In genomic region chr16:23503351-23503750, GRCm38 (mm10) we compare ENCODE assay signal across 14 mouse cellular contexts. TPM values are rescaled to one million over a fixed set of nuclear protein-coding genes. Genes with fewer than 3 reads are reported as not detected.
"Had no signal": no experiment of that assay in that cellular context is flagged by ENCODE, and none has a peak within 500 bp of the region (broad histone marks: within the 10 kb centered on the region; RNA-seq: fewer than 3 reads in every experiment).

No protein-coding gene starts in this region.

- H3K9me3 ChIP-seq: limb, embryonic 10.5 days; stomach, embryonic 15.5 days had no signal

- H3K27ac ChIP-seq: left cerebral cortex, adult 2 months; limb, embryonic 10.5 days; liver, embryonic 14.5 days; stomach, embryonic 15.5 days had no signal

- H3K9ac ChIP-seq: liver, embryonic 14.5 days; stomach, embryonic 15.5 days had no signal

- H3K4me3 ChIP-seq: left cerebral cortex, adult 2 months; limb, embryonic 10.5 days; stomach, embryonic 15.5 days had no signal

- H3K36me3 ChIP-seq: limb, embryonic 10.5 days; stomach, embryonic 15.5 days had no signal

- H3K4me2 ChIP-seq: stomach, embryonic 15.5 days had no signal

- DNase-seq: kidney, adult 8-10 months; kidney, postnatal 25 days; lung, adult 2 months; lung, postnatal 36 days; right cerebral cortex, postnatal 14 days; thymus, adult 2 months; thymus, postnatal 25 days had no signal

- ATAC-seq: intestine, postnatal 0 days; lung, postnatal 0 days had no signal

RNA-seq across cellular contexts. Expression of gene Masp1, which starts 17.3 kb away (rescaled TPM):
- total RNA-seq: megakaryocyte progenitor cell, adult 5-6 weeks had no signal
